ENCODE assay signal across 12 mouse cellular contexts in genomic region chr9:107504662-107505537, GRCm38 (mm10). TPM values are rescaled to one million over a fixed set of nuclear protein-coding genes. Genes with fewer than 3 reads are reported as not detected.
DNase-seq lines count a peak whose midpoint lies in the region; ATAC-seq lines count a peak whose summit lies in the region.
"Had no signal": no experiment of that assay in that cellular context is flagged by ENCODE, and none has a peak within 500 bp of the region (broad histone marks: within the 10 kb centered on the region; RNA-seq: fewer than 3 reads in every experiment).

No protein-coding gene starts in this region.

- H3K27me3 ChIP-seq in forebrain, embryonic 10.5 days (ENCODE audit: poor library complexity, severe bottlenecking): 0 out of 2 replicates have a peak, but pooled peaks cover 3% of the 10 kb centered on the region
- no peaks in the 10 kb centered on the region for H3K27me3 ChIP-seq in midbrain, embryonic 14.5 days (ENCODE audit: control insufficient read depth, insufficient read depth, low read length)
- no peaks in the 10 kb centered on the region for H3K27me3 ChIP-seq in intestine, embryonic 16.5 days (replicated peaks; ENCODE audit: control insufficient read depth, insufficient read depth, low read length)

- 0 out of 2 replicates have a peak, but pooled peaks have one; percentile 15 for ATAC-seq in midbrain, embryonic 14.5 days (ENCODE audit: low FRiP score, low TSS enrichment)
- no peak for ATAC-seq in intestine, embryonic 16.5 days

- H3K4me1 ChIP-seq in forebrain, embryonic 10.5 days: peaks cover 33% of the 10 kb centered on the region
- H3K4me1 ChIP-seq in midbrain, embryonic 14.5 days (ENCODE audit: control insufficient read depth, insufficient read depth, low read length): peaks cover 49% of the 10 kb centered on the region
- no peaks in the 10 kb centered on the region for H3K4me1 ChIP-seq in intestine, embryonic 16.5 days (ENCODE audit: control insufficient read depth, insufficient read depth, low read length)

- no peak overlapping the region for H3K4me2 ChIP-seq in midbrain, embryonic 14.5 days (ENCODE audit: low read length)
- no peak overlapping the region for H3K4me2 ChIP-seq in intestine, embryonic 16.5 days (ENCODE audit: low read depth, low read length)

- no peaks in the 10 kb centered on the region for H3K9me3 ChIP-seq in forebrain, embryonic 10.5 days
- no peaks in the 10 kb centered on the region for H3K9me3 ChIP-seq in midbrain, embryonic 14.5 days (ENCODE audit: control insufficient read depth, low read length)
- no peaks in the 10 kb centered on the region for H3K9me3 ChIP-seq in intestine, embryonic 16.5 days (ENCODE audit: control insufficient read depth, low read length)

- no peaks in the 10 kb centered on the region for H3K36me3 ChIP-seq in forebrain, embryonic 10.5 days (replicated peaks)
- no peaks in the 10 kb centered on the region for H3K36me3 ChIP-seq in midbrain, embryonic 14.5 days (ENCODE audit: control insufficient read depth, insufficient read depth, low read length)
- H3K36me3 ChIP-seq in intestine, embryonic 16.5 days (ENCODE audit: control insufficient read depth, insufficient read depth, low read length): no peaks in the 10 kb centered on the region

- peak; percentile 29 to 40 for DNase-seq in layer of hippocampus, postnatal 10 days (ENCODE audit: low spot score in 2 of 2)
- no peak for DNase-seq in layer of hippocampus, adult 9-10 months (ENCODE audit: low spot score)
- peak; percentile 39 for DNase-seq in ZHBTc4 (ENCODE audit: low read depth, low spot score)
- no peak for DNase-seq in forebrain, embryonic 10.5 days (ENCODE audit: extremely low spot score, low spot score)
- no peak for DNase-seq in midbrain, embryonic 14.5 days
- no peak for DNase-seq in c-Kit-positive CD71-positive TER-119-positive erythroid progenitor cells, embryonic 14.5 days (ENCODE audit: low spot score)
- DNase-seq in layer of hippocampus, postnatal 25 days (ENCODE audit: extremely low spot score in 1 of 2, low spot score in 1 of 2): no peak
- DNase-seq: gastrocnemius, adult 2 months; thymus, postnatal 25 days had no signal

- 85% methylated on average over 19 of the region's 19 CpGs for WGBS in forebrain, embryonic 10.5 days
- WGBS in midbrain, embryonic 14.5 days: 55% methylated on average over 19 of the region's 19 CpGs
- 74% methylated on average over 19 of the region's 19 CpGs for WGBS in intestine, embryonic 16.5 days

- H3K27ac ChIP-seq in forebrain, embryonic 10.5 days: peak overlapping the region; percentile 48
- H3K27ac ChIP-seq in midbrain, embryonic 14.5 days (replicated peaks; ENCODE audit: low read depth, low read length): peak overlapping the region; percentile 72
- no peak overlapping the region for H3K27ac ChIP-seq in intestine, embryonic 16.5 days (ENCODE audit: low read length)
- H3K27ac ChIP-seq: gastrocnemius, adult 2 months; kidney, postnatal 0 days; liver, embryonic 14.5 days had no signal

- 0 out of 2 replicates have a peak overlapping the region, but pooled peaks have one; percentile 20 for H3K9ac ChIP-seq in midbrain, embryonic 14.5 days (replicated peaks; ENCODE audit: low read length)
- no peak overlapping the region for H3K9ac ChIP-seq in intestine, embryonic 16.5 days (ENCODE audit: low read depth, low read length)
- H3K9ac ChIP-seq: liver, embryonic 14.5 days had no signal

- H3K4me3 ChIP-seq in forebrain, embryonic 10.5 days: no peak overlapping the region
- no peak overlapping the region for H3K4me3 ChIP-seq in midbrain, embryonic 14.5 days (replicated peaks; ENCODE audit: low read depth, low read length)
- H3K4me3 ChIP-seq in intestine, embryonic 16.5 days (ENCODE audit: low read length): no peak overlapping the region
- H3K4me3 ChIP-seq: gastrocnemius, adult 2 months had no signal

RNA-seq across cellular contexts. Expression of gene Tmem115, which starts 28.8 kb away (rescaled TPM):
- 10 to 100 TPM; 33.2 to 33.3 TPM for total RNA-seq in layer of hippocampus, postnatal 10 days (2021)
- 33.0 and 35.8 TPM in 2 replicates for polyA plus RNA-seq in forebrain, embryonic 10.5 days (2016; fragmentation: Nextera tagmentation; extraction: Ambion mirVana)
- 50.9 and 51.7 TPM in 2 replicates for polyA plus RNA-seq in midbrain, embryonic 14.5 days (2014; fragmentation: Nextera tagmentation; extraction: Ambion mirVana)
- total RNA-seq in layer of hippocampus, postnatal 25 days (2021): 10 to 100 TPM; 38.1 to 41.0 TPM
- 39.4 and 40.6 TPM in 2 replicates for polyA plus RNA-seq in intestine, embryonic 16.5 days (2015; fragmentation: Nextera tagmentation; extraction: Ambion mirVana)

RNA-seq across cellular contexts. Expression of gene Cyb561d2, which starts 37.1 kb away (rescaled TPM):
- total RNA-seq in layer of hippocampus, postnatal 10 days (2021): 10 to 100 TPM; 17.7 to 19.5 TPM
- polyA plus RNA-seq in forebrain, embryonic 10.5 days (2016; fragmentation: Nextera tagmentation; extraction: Ambion mirVana): 20.4 and 21.0 TPM in 2 replicates
- 35.1 and 49.6 TPM in 2 replicates for polyA plus RNA-seq in midbrain, embryonic 14.5 days (2014; fragmentation: Nextera tagmentation; extraction: Ambion mirVana)
- total RNA-seq in layer of hippocampus, postnatal 25 days (2021): 10 to 100 TPM; 16.4 to 18.5 TPM
- polyA plus RNA-seq in intestine, embryonic 16.5 days (2015; fragmentation: Nextera tagmentation; extraction: Ambion mirVana): 39.2 and 39.9 TPM in 2 replicates

RNA-seq across cellular contexts. Expression of gene Nprl2, which starts 37.1 kb away (rescaled TPM):
- total RNA-seq in layer of hippocampus, postnatal 10 days (2021): 10 to 100 TPM; 31.1 to 33.1 TPM
- 36.7 and 37.3 TPM in 2 replicates for polyA plus RNA-seq in forebrain, embryonic 10.5 days (2016; fragmentation: Nextera tagmentation; extraction: Ambion mirVana)
- polyA plus RNA-seq in midbrain, embryonic 14.5 days (2014; fragmentation: Nextera tagmentation; extraction: Ambion mirVana): 69.4 and 75.7 TPM in 2 replicates
- 10 to 100 TPM; 42.4 to 44.9 TPM for total RNA-seq in layer of hippocampus, postnatal 25 days (2021)
- 39.1 and 39.8 TPM in 2 replicates for polyA plus RNA-seq in intestine, embryonic 16.5 days (2015; fragmentation: Nextera tagmentation; extraction: Ambion mirVana)

RNA-seq across cellular contexts. Expression of gene Zmynd10, which starts 42.2 kb away (rescaled TPM):
- 1 to 10 TPM; 3.4 to 4.1 TPM for total RNA-seq in layer of hippocampus, postnatal 10 days (2021)
- polyA plus RNA-seq in forebrain, embryonic 10.5 days (2016; fragmentation: Nextera tagmentation; extraction: Ambion mirVana): 0.74 and 1.4 TPM in 2 replicates
- polyA plus RNA-seq in midbrain, embryonic 14.5 days (2014; fragmentation: Nextera tagmentation; extraction: Ambion mirVana): 2.2 and 2.5 TPM in 2 replicates
- total RNA-seq in layer of hippocampus, postnatal 25 days (2021): 1 to 10 TPM; 4.7 to 5.2 TPM
- 2.3 and 2.5 TPM in 2 replicates for polyA plus RNA-seq in intestine, embryonic 16.5 days (2015; fragmentation: Nextera tagmentation; extraction: Ambion mirVana)

RNA-seq across cellular contexts. Expression of gene Rassf1, which starts 46.5 kb away (rescaled TPM):
- 10 to 100 TPM; 18.3 to 18.6 TPM for total RNA-seq in layer of hippocampus, postnatal 10 days (2021)
- 57.4 and 59.6 TPM in 2 replicates for polyA plus RNA-seq in forebrain, embryonic 10.5 days (2016; fragmentation: Nextera tagmentation; extraction: Ambion mirVana)
- 35.5 and 40.4 TPM in 2 replicates for polyA plus RNA-seq in midbrain, embryonic 14.5 days (2014; fragmentation: Nextera tagmentation; extraction: Ambion mirVana)
- total RNA-seq in layer of hippocampus, postnatal 25 days (2021): 10 to 100 TPM; 16.1 to 16.3 TPM
- 52.5 and 53.7 TPM in 2 replicates for polyA plus RNA-seq in intestine, embryonic 16.5 days (2015; fragmentation: Nextera tagmentation; extraction: Ambion mirVana)

Comparison
In these comparisons a context has a peak if more than half of its experiments do, and no peak if none do; other contexts are left out.
1. DNase-seq: peak in layer of hippocampus, postnatal 10 days (2 of 2) and ZHBTc4 (single experiment); none in layer of hippocampus, adult 9-10 months (single experiment), forebrain, embryonic 10.5 days (single experiment), midbrain, embryonic 14.5 days (single experiment), c-Kit-positive CD71-positive TER-119-positive erythroid progenitor cells, embryonic 14.5 days (single experiment) and layer of hippocampus, postnatal 25 days (0 of 2).